Mouse (Mus musculus) CH12.LX (cell line): ENCODE measurements at regions not wholly inside any gene's neighbourhood (a gene's known extent, or its start where the extent isn't known, plus 50 kb on each side); places are given as distances from the start of the nearest gene placed in this dataset.

Experiments
- DNase-seq: peaks from one replicate; pipeline ENCODE4 v3.0.0-alpha.2; 2013; ENCODE audit errors: extremely low read depth
- H3K27ac ChIP-seq: 2 replicates; pipeline ENCODE4 v1.5.1; 2012; ENCODE audit warnings: low read depth, mild to moderate bottlenecking, control low read depth, moderate library complexity; ENCODE audit not compliant: insufficient read depth
- H3K27me3 ChIP-seq: replicated peaks from 2 replicates; pipeline ENCODE3; 2012; ENCODE audit warnings: inconsistent platforms
- H3K36me3 ChIP-seq, 2 experiments: replicated peaks in 1 of 2; 2 replicates each; pipeline versions ENCODE3 to v1.6.1; 2012; ENCODE audit warnings: inconsistent platforms in 1 of 2, low read length in 1 of 2, mild to moderate bottlenecking in 1 of 2, mixed read lengths in 1 of 2, moderate library complexity in 1 of 2; ENCODE audit not compliant: control insufficient read depth in 1 of 2, insufficient read depth in 1 of 2
- H3K4me1 ChIP-seq, 2 experiments: 2 replicates each; pipeline ENCODE4 v1.6.1; 2012; ENCODE audit warnings: inconsistent platforms in 1 of 2, moderate library complexity in 1 of 2; ENCODE audit not compliant: insufficient read depth in 2 of 2, control insufficient read depth in 1 of 2
- H3K4me2 ChIP-seq: 2 replicates; pipeline ENCODE4 v1.6.1; 2012; ENCODE audit warnings: low read depth, mild to moderate bottlenecking, control low read depth; ENCODE audit not compliant: poor library complexity, insufficient read depth, severe bottlenecking
- H3K4me3 ChIP-seq, 3 experiments: fragments of 150-350 bp in 1 of 3; sonication (generic) in 1 of 3; replicated peaks in 1 of 3; 2 replicates each; pipeline versions ENCODE3 to v1.5.1; 2011 to 2012; ENCODE audit warnings: low read depth in 2 of 3, low read length in 2 of 3, mild to moderate bottlenecking in 2 of 3, moderate library complexity in 2 of 3, control low read depth in 1 of 3, improper control_type of control experiment in 1 of 3, inconsistent platforms in 1 of 3, mixed read lengths in 1 of 3; ENCODE audit not compliant: poor library complexity in 1 of 3
- H3K79me2 ChIP-seq: replicated peaks from 2 replicates; pipeline ENCODE4 v1.6.1; 2012; ENCODE audit warnings: mild to moderate bottlenecking, moderate library complexity; ENCODE audit not compliant: control insufficient read depth, poor library complexity, insufficient read depth, severe bottlenecking; ENCODE audit errors: extremely low read depth
- H3K9ac ChIP-seq: 2 replicates; pipeline ENCODE4 v1.6.1; 2012; ENCODE audit warnings: low read depth, mild to moderate bottlenecking, control low read depth, moderate library complexity; ENCODE audit not compliant: insufficient read depth
- H3K9me3 ChIP-seq: replicated peaks from 2 replicates; pipeline ENCODE3; 2012; ENCODE audit warnings: low read length, inconsistent platforms, mixed read lengths
- BHLHE40 ChIP-seq: IDR thresholded peaks from 2 replicates; pipeline ENCODE4 v1.6.1; 2011; ENCODE audit warnings: mild to moderate bottlenecking, low read depth, low read length, improper control_type of control experiment
- CHD1 ChIP-seq: IDR thresholded peaks from 2 replicates; pipeline ENCODE4 v1.6.1; 2012; ENCODE audit warnings: low read depth, low read length, improper control_type of control experiment, inconsistent platforms
- CHD2 ChIP-seq: IDR thresholded peaks from 2 replicates; pipeline ENCODE4 v1.6.1; 2011; ENCODE audit warnings: low read length, improper control_type of control experiment
- EP300 ChIP-seq: IDR thresholded peaks from 2 replicates; pipeline ENCODE4 v1.6.1; 2011; ENCODE audit warnings: low read length, improper control_type of control experiment
- HCFC1 ChIP-seq: IDR thresholded peaks from 2 replicates; pipeline ENCODE4 v1.6.1; 2012; ENCODE audit warnings: low read depth, mild to moderate bottlenecking, inconsistent platforms, low read length, improper control_type of control experiment
- JUN ChIP-seq: IDR thresholded peaks from 2 replicates; pipeline ENCODE4 v1.6.1; 2011; ENCODE audit warnings: low read depth, mild to moderate bottlenecking, low read length, improper control_type of control experiment, moderate library complexity; ENCODE audit not compliant: insufficient read depth
- JUND ChIP-seq: conservative IDR thresholded peaks from 2 replicates; pipeline ENCODE4 v1.6.1; 2011; ENCODE audit warnings: low read depth, low read length, improper control_type of control experiment
- KAT2A ChIP-seq: IDR thresholded peaks from 2 replicates; pipeline ENCODE4 v1.6.1; 2012; ENCODE audit warnings: low read length, improper control_type of control experiment, inconsistent platforms; ENCODE audit not compliant: insufficient replicate concordance
- MAFK ChIP-seq: IDR thresholded peaks from 2 replicates; pipeline ENCODE4 v1.6.1; 2011; ENCODE audit warnings: low read length, improper control_type of control experiment; ENCODE audit not compliant: insufficient replicate concordance
- MAX ChIP-seq: IDR thresholded peaks from 2 replicates; pipeline ENCODE4 v1.6.1; 2011; ENCODE audit warnings: low read length, improper control_type of control experiment
- MAZ ChIP-seq: IDR thresholded peaks from 2 replicates; pipeline ENCODE4 v1.6.1; 2012; ENCODE audit warnings: low read depth, mild to moderate bottlenecking, inconsistent platforms, low read length, improper control_type of control experiment, moderate library complexity
- MEF2A ChIP-seq: IDR thresholded peaks from 2 replicates; pipeline ENCODE4 v1.6.1; 2014; ENCODE audit warnings: low read depth, mild to moderate bottlenecking, inconsistent platforms, low read length, improper control_type of control experiment, borderline replicate concordance
- MXI1 ChIP-seq: IDR thresholded peaks from 2 replicates; pipeline ENCODE4 v1.6.1; 2011; ENCODE audit warnings: mild to moderate bottlenecking, low read depth, low read length, improper control_type of control experiment
- MYC ChIP-seq: IDR thresholded peaks from 2 replicates; pipeline ENCODE4 v1.6.1; 2011; ENCODE audit warnings: low read depth, mild to moderate bottlenecking, improper control_type of control experiment, low read length
- NRF1 ChIP-seq: IDR thresholded peaks from 2 replicates; pipeline ENCODE4 v1.6.1; 2014; ENCODE audit warnings: low read depth, mild to moderate bottlenecking, inconsistent platforms, low read length, improper control_type of control experiment, moderate library complexity
- PAX5 ChIP-seq: IDR thresholded peaks from 2 replicates; pipeline ENCODE4 v1.6.1; 2012; ENCODE audit warnings: low read length, inconsistent platforms, mixed read lengths
- POLR2AphosphoS2 ChIP-seq: IDR thresholded peaks from 2 replicates; pipeline ENCODE4 v1.6.1; 2011; ENCODE audit warnings: low read depth, low read length, improper control_type of control experiment
- SMC3 ChIP-seq: IDR thresholded peaks from 2 replicates; pipeline ENCODE4 v1.6.1; 2011; ENCODE audit warnings: low read depth, low read length, improper control_type of control experiment
- TBP ChIP-seq: conservative IDR thresholded peaks from 2 replicates; pipeline ENCODE4 v1.6.1; 2011; ENCODE audit warnings: low read depth, low read length, improper control_type of control experiment
- USF1 ChIP-seq: IDR thresholded peaks from 2 replicates; pipeline ENCODE4 v1.6.1; 2014; ENCODE audit warnings: low read depth, mild to moderate bottlenecking, inconsistent platforms, low read length, improper control_type of control experiment
- USF2 ChIP-seq: conservative IDR thresholded peaks from 2 replicates; pipeline ENCODE4 v1.6.1; 2011; ENCODE audit warnings: low read depth, low read length, improper control_type of control experiment
- ZC3H11A ChIP-seq: IDR thresholded peaks from 2 replicates; pipeline ENCODE4 v1.6.1; 2012; ENCODE audit warnings: low read depth, mild to moderate bottlenecking, inconsistent platforms, low read length, improper control_type of control experiment
- ZKSCAN1 ChIP-seq: IDR thresholded peaks from 2 replicates; pipeline ENCODE4 v1.6.1; 2012; ENCODE audit warnings: low read depth, inconsistent platforms, low read length, improper control_type of control experiment, borderline replicate concordance
- ZNF384 ChIP-seq: IDR thresholded peaks from 2 replicates; pipeline ENCODE4 v1.6.1; 2012; ENCODE audit warnings: low read depth, low read length, improper control_type of control experiment, inconsistent platforms
- dilution Hi-C: fragments of 300-500 bp; cut with MboI; formaldehyde crosslinking; loops from 2 replicates; pipeline ENCODE4 v1.14.3; 2020; ENCODE audit warnings: low sequenced_read_pairs; ENCODE audit not compliant: extremely low pct_unique_long_range_greater_than_20kb, extremely low pct_ligation_motif_present
- in situ Hi-C: fragments of 300-500 bp; cut with MboI; formaldehyde crosslinking; loops from 3 replicates; pipeline ENCODE4 v1.14.3; 2019; ENCODE audit warnings: low sequenced_read_pairs, low pct_ligation_motif_present, low pct_unique_long_range_greater_than_20kb, mixed read lengths

GRCm38 (mm10) chr12:99119966-99120365 is 199.6 kb downstream of the Ttc8 start:
- H3K9me3 ChIP-seq = no peaks in the 10 kb centered on the region
- H3K4me2 ChIP-seq = no peak overlapping the region
- H3K27me3 ChIP-seq = no peaks in the 10 kb centered on the region
- DNase-seq = no peak
- H3K79me2 ChIP-seq = no peaks in the 10 kb centered on the region
- no peak overlapping the region for H3K9ac ChIP-seq
- no peaks in the 10 kb centered on the region for H3K4me1 ChIP-seq
- H3K36me3 ChIP-seq = no peaks in the 10 kb centered on the region
- TF ChIP-seq CHD1 (no peak), HCFC1 (no peak), JUND (no peak), CHD2 (no peak), PAX5 (no peak), MYC (no peak), USF1 (no peak), KAT2A (no peak), MAZ (no peak), EP300 (no peak), MXI1 (no peak), MEF2A (no peak), MAX (no peak), ZNF384 (no peak)
- in situ Hi-C loops (no loop called here), dilution Hi-C loops (no loop called here)
- no peak overlapping the region for H3K4me3 ChIP-seq
- H3K27ac ChIP-seq = no peak overlapping the region

- H3K9me3 ChIP-seq = no peaks in the 10 kb centered on the region
- H3K79me2 ChIP-seq = no peaks in the 10 kb centered on the region
- dilution Hi-C loops = no loop called here
- no peaks in the 10 kb centered on the region for H3K36me3 ChIP-seq
- H3K27ac ChIP-seq = no peak overlapping the region
- no peak overlapping the region for H3K9ac ChIP-seq
- DNase-seq = no peak
- H3K4me2 ChIP-seq = no peak overlapping the region
- no peak overlapping the region for H3K4me3 ChIP-seq
- in situ Hi-C loops = no loop called here
- H3K27me3 ChIP-seq = no peaks in the 10 kb centered on the region
- H3K4me1 ChIP-seq = no peaks in the 10 kb centered on the region
- TF ChIP-seq HCFC1 (no peak), NRF1 (no peak), MEF2A (no peak), ZKSCAN1 (no peak), MXI1 (no peak), BHLHE40 (no peak), ZC3H11A (no peak), PAX5 (no peak), MAFK (no peak), SMC3 (no peak), KAT2A (no peak), POLR2AphosphoS2 (no peak), USF2 (no peak), JUN (no peak), CHD2 (no peak), MYC (no peak), MAZ (no peak), TBP (no peak)
Measured at GRCm38 (mm10) chr12:99123611-99124495, 203.5 kb downstream of the Ttc8 start.
